Mouse (Mus musculus) G1E (cell line): ENCODE measurements at regions not wholly inside any gene's neighbourhood (a gene's known extent, or its start where the extent isn't known, plus 50 kb on each side); places are given as distances from the start of the nearest gene placed in this dataset.

Source experiments
- ATAC-seq: 2 replicates; pipeline ENCODE4 v1.8.0; 2016; ENCODE audit warnings: mild to moderate bottlenecking; ENCODE audit not compliant: insufficient number of reproducible peaks, poor library complexity, low FRiP score, severe bottlenecking; ENCODE audit errors: extremely low read depth
- DNase-seq: peaks from one replicate; pipeline ENCODE4 v3.0.0; 2012; ENCODE audit warnings: low spot score
- H3K27me3 ChIP-seq: 2 replicates; pipeline ENCODE4 v1.6.1; 2012; ENCODE audit warnings: mild to moderate bottlenecking, low read length, inconsistent platforms; ENCODE audit not compliant: insufficient read depth
- H3K36me3 ChIP-seq: replicated peaks from 2 replicates; pipeline ENCODE3; 2012; ENCODE audit warnings: mild to moderate bottlenecking, inconsistent platforms
- H3K4me1 ChIP-seq: 2 replicates; pipeline ENCODE4 v1.6.1; 2012; ENCODE audit warnings: low read depth, low read length, inconsistent platforms, mixed read lengths; ENCODE audit not compliant: insufficient read depth
- H3K4me3 ChIP-seq: 2 replicates; pipeline ENCODE4 v1.5.1; 2012; ENCODE audit warnings: low read depth, mild to moderate bottlenecking, inconsistent platforms, low read length, moderate library complexity, mixed read lengths
- H3K9me3 ChIP-seq: replicated peaks from 2 replicates; pipeline ENCODE4 v1.6.1; 2012; ENCODE audit warnings: inconsistent platforms
- CTCF ChIP-seq: IDR thresholded peaks from 2 replicates; pipeline ENCODE4 v1.5.1; 2012; ENCODE audit warnings: low read depth, low read length, inconsistent platforms, mixed read lengths
- GATA1 ChIP-seq: IDR thresholded peaks from 2 replicates; pipeline ENCODE4 v1.6.1; 2012; ENCODE audit warnings: borderline replicate concordance, low read length, inconsistent platforms, mixed read lengths
- GATA2 ChIP-seq: IDR thresholded peaks from 2 replicates; pipeline ENCODE4 v1.6.1; 2012; ENCODE audit warnings: low read depth, low read length, inconsistent platforms, borderline replicate concordance
- POLR2AphosphoS5 ChIP-seq: IDR thresholded peaks from 2 replicates; pipeline ENCODE4 v1.6.1; 2012; ENCODE audit warnings: low read depth, low read length, inconsistent platforms; ENCODE audit not compliant: insufficient replicate concordance
- TAL1 ChIP-seq: conservative IDR thresholded peaks from 2 replicates; pipeline ENCODE4 v1.6.1; 2012; ENCODE audit warnings: low read depth, low read length, inconsistent platforms, mixed read lengths

GRCm38 (mm10) chr9:112370746-112371145 is 135.0 kb upstream of the Arpp21 start:
- H3K4me3 ChIP-seq, result no peak overlapping the region
- ATAC-seq, result no peak
- H3K27me3 ChIP-seq, result no peaks in the 10 kb centered on the region

GRCm38 (mm10) chr9:112367291-112367690 is 131.6 kb upstream of the Arpp21 start:
- H3K36me3 ChIP-seq, result no peaks in the 10 kb centered on the region
- no peak for TF ChIP-seq GATA1
- TF ChIP-seq TAL1, result no peak
- TF ChIP-seq CTCF, result no peak
- no peak for TF ChIP-seq GATA2
- TF ChIP-seq POLR2AphosphoS5, result no peak
- ATAC-seq, result no peak
- no peaks in the 10 kb centered on the region for H3K27me3 ChIP-seq
- no peak for DNase-seq
- H3K9me3 ChIP-seq, result 0 out of 2 replicates have a peak, but pooled peaks cover 6% of the 10 kb centered on the region
- H3K4me3 ChIP-seq, result no peak overlapping the region
- H3K4me1 ChIP-seq, result no peaks in the 10 kb centered on the region

More at GRCm38 (mm10) chr9:112370746-112371145, 135.0 kb upstream of the Arpp21 start:
- H3K4me1 ChIP-seq, result no peaks in the 10 kb centered on the region
- no peaks in the 10 kb centered on the region for H3K36me3 ChIP-seq
- TF ChIP-seq POLR2AphosphoS5, result no peak
- peaks cover 10% of the 10 kb centered on the region for H3K9me3 ChIP-seq
- DNase-seq, result no peak

- Histone ChIP-seq H3K4me1 (no peaks in the 10 kb centered on the region), H3K4me3 (no peak overlapping the region), H3K9me3 (peaks cover 10% of the 10 kb centered on the region), H3K36me3 (no peaks in the 10 kb centered on the region), H3K27me3 (no peaks in the 10 kb centered on the region)
- no peak for TF ChIP-seq POLR2AphosphoS5
- TF ChIP-seq CTCF, result no peak
- no peak for TF ChIP-seq GATA1
- TF ChIP-seq TAL1, result no peak
- no peak for TF ChIP-seq GATA2
- DNase-seq (no peak), ATAC-seq (no peak)
Measured at GRCm38 (mm10) chr9:112361355-112361754, 125.6 kb upstream of the Arpp21 start.

- no peak overlapping the region for H3K4me3 ChIP-seq
- no peak for DNase-seq
- ATAC-seq, result no peak
- peaks cover 14% of the 10 kb centered on the region for H3K9me3 ChIP-seq
- H3K4me1 ChIP-seq, result no peaks in the 10 kb centered on the region
- no peaks in the 10 kb centered on the region for H3K27me3 ChIP-seq
- TF ChIP-seq POLR2AphosphoS5 (no peak), GATA1 (no peak), GATA2 (no peak), TAL1 (no peak), CTCF (no peak)
- no peaks in the 10 kb centered on the region for H3K36me3 ChIP-seq
Measured at GRCm38 (mm10) chr9:112358711-112359298, 123.1 kb upstream of the Arpp21 start.

GRCm38 (mm10) chr9:112353196-112353595 is 117.5 kb upstream of the Arpp21 start:
- Histone ChIP-seq H3K4me3 (no peak overlapping the region), H3K36me3 (no peaks in the 10 kb centered on the region), H3K9me3 (peaks cover 15% of the 10 kb centered on the region), H3K27me3 (no peaks in the 10 kb centered on the region), H3K4me1 (no peaks in the 10 kb centered on the region)
- TF ChIP-seq CTCF (no peak), GATA1 (no peak), GATA2 (no peak), TAL1 (no peak), POLR2AphosphoS5 (no peak)
- ATAC-seq (no peak), DNase-seq (no peak)

GRCm38 (mm10) chr9:112348942-112349341 is 113.2 kb upstream of the Arpp21 start:
- H3K4me3 ChIP-seq, result no peak overlapping the region
- no peaks in the 10 kb centered on the region for H3K4me1 ChIP-seq
- H3K36me3 ChIP-seq, result no peaks in the 10 kb centered on the region
- TF ChIP-seq GATA1, result no peak
- no peak for TF ChIP-seq CTCF
- no peak for DNase-seq
- H3K27me3 ChIP-seq, result no peaks in the 10 kb centered on the region
- peaks cover 9% of the 10 kb centered on the region for H3K9me3 ChIP-seq
- no peak for ATAC-seq

- ATAC-seq (no peak), DNase-seq (no peak)
- Histone ChIP-seq H3K4me3 (no peak overlapping the region), H3K27me3 (no peaks in the 10 kb centered on the region), H3K4me1 (no peaks in the 10 kb centered on the region), H3K36me3 (no peaks in the 10 kb centered on the region), H3K9me3 (peaks cover 3% of the 10 kb centered on the region)
- TF ChIP-seq TAL1, result no peak
- TF ChIP-seq GATA1, result no peak
- TF ChIP-seq POLR2AphosphoS5, result no peak
- TF ChIP-seq CTCF, result no peak
- TF ChIP-seq GATA2, result no peak
Measured at GRCm38 (mm10) chr9:112344792-112345191, 109.1 kb upstream of the Arpp21 start.
